Mouse (Mus musculus): ENCODE measurements around the gene Gm2956. TPM values are rescaled to one million over a fixed set of nuclear protein-coding genes. Genes with fewer than 3 reads are reported as not detected.
"Not testable (repeated sequence)": the region's sequence is repeated elsewhere in the genome, so short reads cannot be mapped to it uniquely, and the experiment has no call there.

Gene Gm2956
- 1.1 TPM in 1 of 2 replicates, not detected in the other for total RNA-seq (2017)

DNA sequence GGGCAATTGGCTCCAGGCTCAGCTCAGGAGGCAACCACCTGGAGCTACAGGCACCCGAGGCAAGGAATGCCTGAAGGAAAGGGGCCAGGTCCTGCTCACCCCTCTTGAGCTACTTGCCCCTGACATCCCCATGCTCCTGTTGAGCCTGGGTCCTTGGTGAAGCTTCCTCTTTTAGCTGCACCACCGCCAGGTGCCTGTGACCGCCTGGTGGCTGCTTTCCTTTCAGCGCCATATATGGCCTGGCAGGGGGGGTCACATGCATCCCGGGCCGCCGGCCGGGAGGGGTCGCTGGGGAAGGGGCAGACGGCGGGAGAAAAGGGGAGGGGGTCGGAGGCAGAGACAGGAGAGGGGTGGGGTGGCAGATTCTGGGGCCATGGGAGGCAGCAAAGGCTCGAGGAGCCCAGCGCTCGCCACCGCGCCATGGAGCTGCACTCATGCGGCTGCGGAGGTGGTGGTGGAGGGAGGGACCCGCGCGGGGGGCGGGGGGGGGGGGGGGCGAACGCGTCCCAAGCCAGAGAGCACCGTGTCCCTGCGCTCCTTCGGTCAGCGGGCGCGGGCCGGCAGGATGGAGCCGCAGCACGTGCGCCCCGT, at the start of gene Gm2956:
TSS of gene Gm2956 (plus strand) at position 541 of the 591 bp plus-strand sequence.
- ATAC-seq (replicated peaks; ENCODE audit: low read depth, poor library complexity, severe bottlenecking): not testable (repeated sequence)

DNA sequence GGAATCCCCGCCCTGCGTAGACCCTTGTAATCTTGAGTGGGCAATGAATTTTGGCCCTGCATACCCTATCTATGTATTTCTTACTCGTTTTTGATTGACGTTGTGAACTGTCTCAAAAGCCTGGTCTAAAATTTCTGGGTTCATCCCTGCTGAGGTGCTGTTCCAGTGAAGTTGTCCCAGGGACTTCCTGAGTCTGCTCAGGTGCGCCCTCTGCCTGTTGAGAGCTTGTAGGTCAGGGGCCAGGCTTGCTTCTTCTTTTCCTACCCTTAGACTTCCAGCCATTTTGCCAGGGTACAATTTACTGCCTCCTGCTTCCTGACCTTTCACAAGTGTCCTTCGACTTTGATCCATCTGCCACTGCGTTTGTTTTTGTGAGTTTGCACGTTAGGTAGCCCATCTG, 979 bp downstream of the Gm2956 start:
- ATAC-seq (replicated peaks; ENCODE audit: low read depth, poor library complexity, severe bottlenecking): not testable (repeated sequence)

DNA sequence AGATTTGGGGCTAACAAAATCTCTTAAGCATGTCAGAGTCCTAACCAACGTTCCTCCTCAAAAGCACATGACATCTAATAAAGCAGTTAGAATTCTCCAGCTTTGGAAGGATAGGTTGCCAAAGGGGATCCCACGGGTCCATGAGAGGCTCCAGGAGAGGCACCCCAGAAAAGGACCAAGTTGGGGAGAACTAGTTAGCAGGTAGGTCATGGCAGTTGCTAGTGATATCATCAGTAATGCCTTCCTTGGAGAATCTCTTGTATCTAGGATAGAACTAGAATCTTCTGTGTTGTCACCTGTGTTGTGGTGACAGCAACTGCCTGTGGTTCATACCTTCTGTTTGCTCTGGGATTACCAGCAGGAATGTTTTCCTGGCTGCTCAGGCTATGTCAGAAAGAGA, 62.4 kb downstream of the Gm2956 start, which contains the start of gene Gm10413:
TSS of gene Gm10413 (plus strand) at position 301 of the 400 bp plus-strand sequence.
- not testable (repeated sequence) for ATAC-seq (replicated peaks; ENCODE audit: low read depth, poor library complexity, severe bottlenecking)

Other genes with a start within 250 kb of the Gm2956 start
- gene Gm10340, start 198.6 kb upstream of the Gm2956 start, total RNA-seq (2017): 1.2 TPM in 1 of 2 replicates, not detected in the other
- gene Gm5795, start 144.4 kb upstream of the Gm2956 start, total RNA-seq (2017): not detected in 2 replicates
- not detected in 2 replicates for gene D830030K20Rik, start 124.1 kb upstream of the Gm2956 start, total RNA-seq (2017)
- gene Gm10413, start 62.5 kb downstream of the Gm2956 start, total RNA-seq (2017): not detected in 2 replicates
- gene Gm10409, start 80.0 kb downstream of the Gm2956 start, total RNA-seq (2017): 0.29 TPM in 1 of 2 replicates, not detected in the other
- not detected in 2 replicates for gene Gm3005, start 95.5 kb downstream of the Gm2956 start, total RNA-seq (2017)
- not detected in 2 replicates for gene Gm10408, start 116.8 kb downstream of the Gm2956 start, total RNA-seq (2017)

Data from common myeloid progenitor, adult 5-6 weeks (primary cell).